Mouse (Mus musculus) ES-Bruce4 (cell line): Measurements from ENCODE around the gene Zdhhc14. TPM values are rescaled to one million over a fixed set of nuclear protein-coding genes. Genes with fewer than 3 reads are reported as not detected.

Source experiments
- H3K27ac ChIP-seq: 2 replicates; pipeline ENCODE4 v1.5.1; 2012; ENCODE audit warnings: low read length, inconsistent platforms; ENCODE audit not compliant: insufficient read depth
- H3K27me3 ChIP-seq: 2 replicates; pipeline ENCODE4 v1.6.1; 2012; ENCODE audit warnings: mild to moderate bottlenecking, low read length, inconsistent platforms; ENCODE audit not compliant: control insufficient read depth, poor library complexity, insufficient read depth, severe bottlenecking
- H3K36me3 ChIP-seq: 2 replicates; pipeline ENCODE4 v1.6.1; 2012; ENCODE audit warnings: inconsistent platforms, mild to moderate bottlenecking, low read length, moderate library complexity; ENCODE audit not compliant: control insufficient read depth, poor library complexity, insufficient read depth, severe bottlenecking
- H3K4me1 ChIP-seq: one replicate; pipeline ENCODE4 v1.8.1; 2011; ENCODE audit warnings: low read length; ENCODE audit not compliant: control insufficient read depth, insufficient read depth
- H3K4me3 ChIP-seq: 2 replicates; pipeline ENCODE4 v1.5.1; 2011; ENCODE audit warnings: low read depth, mild to moderate bottlenecking, low read length
- H3K9ac ChIP-seq: 2 replicates; pipeline ENCODE4 v1.6.1; 2012; ENCODE audit warnings: low read depth, mild to moderate bottlenecking, inconsistent platforms; ENCODE audit not compliant: poor library complexity, severe bottlenecking
- H3K9me3 ChIP-seq: replicated peaks from 2 replicates; pipeline ENCODE4 v1.6.1; 2012; ENCODE audit warnings: mild to moderate bottlenecking, low read length, inconsistent platforms; ENCODE audit not compliant: control insufficient read depth, poor library complexity, insufficient read depth, severe bottlenecking
- CTCF ChIP-seq: IDR thresholded peaks from one replicate; pipeline ENCODE4 v1.8.1; 2011; ENCODE audit warnings: low read depth, low read length
- EP300 ChIP-seq: IDR thresholded peaks from 2 replicates; pipeline ENCODE4 v1.6.1; 2011; ENCODE audit warnings: low read depth, low read length; ENCODE audit not compliant: insufficient read depth
- POLR2A ChIP-seq: IDR thresholded peaks from one replicate; pipeline ENCODE4 v1.8.1; 2011; ENCODE audit warnings: low read length; ENCODE audit not compliant: insufficient read depth
- polyA plus RNA-seq: library from polyadenylated mRNA; stranded (reverse); fragments of >200 nt; gene quantifications from 2 replicates; pipeline ENCODE4 v1.2.4, GENCODE M21; 2011; ENCODE audit warnings: low read depth; ENCODE audit not compliant: missing spikeins, insufficient read depth, insufficient read length

Zdhhc14 gene
- polyA plus RNA-seq, 1 experiment, result 1.0 TPM

DNA sequence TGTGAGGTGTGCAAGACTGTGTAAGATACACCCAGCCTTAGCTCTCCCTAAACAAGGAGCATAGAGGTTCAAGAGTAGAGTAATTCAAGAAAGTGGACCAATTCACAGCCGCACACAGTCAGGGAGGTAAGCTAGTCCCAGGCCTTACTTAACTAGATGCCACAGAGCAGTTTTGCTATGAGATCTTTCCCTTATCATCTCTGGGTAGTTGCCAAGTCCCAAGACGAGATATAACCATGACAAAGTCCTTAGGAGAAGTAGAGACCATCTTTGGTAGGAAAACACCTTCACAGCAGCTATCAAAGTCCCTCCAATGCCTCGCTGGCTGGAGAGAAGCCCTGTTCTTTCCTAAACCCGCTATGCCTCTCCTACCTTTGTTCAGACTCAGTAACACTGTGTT is 301.2 kb downstream of the Zdhhc14 start:
- Histone ChIP-seq H3K36me3 (no peaks in the 10 kb centered on the region), H3K4me1 (no peaks in the 10 kb centered on the region), H3K27ac (no peak overlapping the region), H3K27me3 (no peaks in the 10 kb centered on the region), H3K9ac (no peak overlapping the region), H3K9me3 (no peaks in the 10 kb centered on the region), H3K4me3 (no peak overlapping the region)
- TF ChIP-seq CTCF (no peak), POLR2A (no peak)

DNA sequence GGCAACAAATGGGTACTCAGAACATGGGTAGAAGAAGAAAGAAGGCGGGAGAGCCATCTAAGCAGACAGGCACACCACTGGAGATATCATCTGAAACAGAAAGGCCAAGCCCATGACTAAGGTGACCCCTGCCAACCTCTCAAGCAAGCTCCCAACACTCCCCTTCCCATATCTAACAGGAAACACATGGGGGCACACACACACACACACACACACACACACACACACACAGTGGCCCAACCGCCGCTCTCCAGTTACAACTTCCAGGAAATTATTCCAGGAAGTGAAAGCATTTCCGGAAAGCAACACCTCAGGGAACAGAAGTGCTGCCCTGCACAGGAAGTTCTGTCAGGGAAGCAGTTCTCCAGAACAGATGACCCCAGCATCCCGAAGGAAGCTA is 301.9 kb downstream of the Zdhhc14 start:
- Histone ChIP-seq H3K27me3 (no peaks in the 10 kb centered on the region), H3K9ac (no peak overlapping the region), H3K4me3 (no peak overlapping the region), H3K4me1 (no peaks in the 10 kb centered on the region), H3K27ac (no peak overlapping the region), H3K36me3 (no peaks in the 10 kb centered on the region), H3K9me3 (no peaks in the 10 kb centered on the region)
- TF ChIP-seq CTCF (no peak), EP300 (no peak), POLR2A (no peak)

DNA sequence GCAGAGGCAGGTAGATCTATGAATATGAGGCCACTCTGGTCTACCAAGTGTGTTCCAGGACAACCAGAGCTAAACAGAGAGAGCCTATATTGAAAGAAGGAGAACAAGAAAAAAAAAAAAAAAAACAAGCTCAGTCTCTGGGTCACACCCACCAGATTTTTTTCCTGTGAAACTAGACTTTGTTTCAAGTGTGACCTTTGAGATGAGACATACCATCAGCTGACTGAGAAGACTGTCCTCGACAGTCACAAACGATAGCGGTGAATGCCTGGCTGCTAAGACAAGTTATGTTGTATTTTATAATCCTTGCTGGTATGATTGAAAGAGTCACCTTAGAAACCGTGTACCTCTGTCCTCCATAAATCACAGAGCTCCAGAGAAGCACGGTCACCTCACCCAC is 303.0 kb downstream of the Zdhhc14 start:
- H3K27ac ChIP-seq, result no peak overlapping the region
- no peak overlapping the region for H3K9ac ChIP-seq
- H3K4me3 ChIP-seq, result no peak overlapping the region
- H3K4me1 ChIP-seq, result no peaks in the 10 kb centered on the region
- no peaks in the 10 kb centered on the region for H3K36me3 ChIP-seq
- TF ChIP-seq POLR2A, result no peak
- no peak for TF ChIP-seq EP300
- no peak for TF ChIP-seq CTCF
- H3K27me3 ChIP-seq, result no peaks in the 10 kb centered on the region
- no peaks in the 10 kb centered on the region for H3K9me3 ChIP-seq

DNA sequence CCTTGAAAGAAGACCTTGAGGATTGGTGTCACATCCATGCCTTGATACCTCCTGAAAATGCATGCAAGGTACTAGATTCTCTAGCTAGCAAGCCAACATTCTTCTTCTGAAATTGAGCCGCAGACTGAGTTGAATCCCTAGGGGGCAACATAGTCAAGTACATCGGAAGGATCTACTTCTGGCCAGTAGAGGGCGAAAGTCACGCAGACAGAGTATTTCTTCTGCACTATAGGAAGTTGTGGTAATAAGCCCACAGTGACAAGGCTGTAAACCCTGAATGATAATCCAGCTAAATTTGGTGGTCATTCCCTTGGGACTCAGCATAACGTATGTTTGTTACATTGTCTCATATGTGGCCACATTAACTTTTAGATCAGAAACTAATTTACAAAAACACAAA is 303.5 kb downstream of the Zdhhc14 start:
- Histone ChIP-seq H3K27me3 (no peaks in the 10 kb centered on the region), H3K4me1 (no peaks in the 10 kb centered on the region), H3K4me3 (no peak overlapping the region), H3K9me3 (no peaks in the 10 kb centered on the region), H3K36me3 (no peaks in the 10 kb centered on the region), H3K9ac (no peak overlapping the region), H3K27ac (no peak overlapping the region)
- TF ChIP-seq CTCF, result peak; percentile 35
- no peak for TF ChIP-seq EP300
- no peak for TF ChIP-seq POLR2A

DNA sequence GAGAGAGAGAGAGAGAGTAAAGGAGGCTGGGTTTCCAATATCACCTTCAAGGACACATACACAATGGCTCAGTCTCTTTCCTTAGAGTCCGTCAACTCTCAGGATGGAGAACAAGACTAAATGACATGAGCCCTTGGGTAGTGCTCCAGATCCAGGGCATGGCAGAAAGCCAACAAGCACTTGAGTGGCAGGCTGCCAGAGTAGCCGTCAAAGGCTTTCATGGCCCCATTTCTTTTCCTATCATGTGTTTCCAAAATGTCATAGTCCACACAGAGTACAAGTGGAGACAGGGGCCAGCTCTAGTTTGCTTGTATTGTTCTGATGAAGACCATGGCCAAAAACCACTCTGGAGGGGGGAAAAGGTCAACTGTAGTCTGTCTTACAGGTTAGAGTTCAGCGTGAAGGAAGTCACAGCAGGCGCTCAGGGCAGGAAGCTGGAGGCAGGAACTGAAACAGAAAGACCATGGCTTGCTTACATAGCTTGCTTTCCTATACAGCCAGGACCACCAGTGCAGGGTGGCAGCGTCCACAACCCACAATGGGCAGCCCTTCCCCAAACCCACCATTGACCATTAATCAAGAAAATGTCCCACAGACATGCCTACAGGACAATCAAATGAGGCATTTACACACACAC is 304.9 kb downstream of the Zdhhc14 start:
- Histone ChIP-seq H3K9me3 (no peaks in the 10 kb centered on the region), H3K4me1 (no peaks in the 10 kb centered on the region), H3K4me3 (no peak overlapping the region), H3K36me3 (no peaks in the 10 kb centered on the region), H3K27me3 (no peaks in the 10 kb centered on the region), H3K27ac (no peak overlapping the region), H3K9ac (no peak overlapping the region)
- TF ChIP-seq EP300 (no peak), CTCF (no peak), POLR2A (no peak)

DNA sequence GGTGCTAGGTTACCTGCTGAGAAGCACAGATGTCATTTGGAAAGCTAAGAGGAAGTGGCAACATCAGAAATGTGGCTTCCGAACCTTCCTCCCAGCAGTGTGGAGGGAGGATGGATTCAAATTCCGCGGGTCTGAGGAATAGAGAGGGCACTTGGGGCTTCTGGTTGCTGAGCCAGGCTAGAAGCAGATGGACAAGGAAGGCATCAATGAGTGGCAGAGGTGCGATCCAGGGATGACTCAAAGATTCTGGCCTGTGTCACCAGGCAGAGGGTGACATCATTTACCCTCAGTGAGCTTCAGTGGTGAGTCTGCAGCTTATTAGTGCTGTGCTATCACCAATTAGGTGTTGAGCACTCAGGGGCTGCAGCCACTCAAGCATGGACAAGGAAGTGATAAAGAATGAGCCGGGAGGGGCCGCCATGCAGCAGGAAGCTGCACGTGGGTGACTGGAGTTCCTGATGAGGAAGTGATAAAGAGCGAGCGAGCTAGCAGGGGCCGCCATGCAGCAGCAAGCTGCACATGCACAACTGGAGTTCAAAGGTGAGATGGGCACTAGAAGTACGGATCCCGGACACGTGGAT is 306.0 kb downstream of the Zdhhc14 start:
- Histone ChIP-seq H3K27me3 (no peaks in the 10 kb centered on the region), H3K9ac (no peak overlapping the region), H3K27ac (no peak overlapping the region), H3K4me1 (no peaks in the 10 kb centered on the region), H3K9me3 (no peaks in the 10 kb centered on the region), H3K4me3 (no peak overlapping the region), H3K36me3 (no peaks in the 10 kb centered on the region)
- TF ChIP-seq EP300 (no peak), CTCF (no peak), POLR2A (no peak)
